Mouse (Mus musculus): ENCODE data around the gene Cryga.
"Not testable (repeated sequence)": the region's sequence is repeated elsewhere in the genome, so short reads cannot be mapped to it uniquely, and the experiment has no call there.

Cryga gene

GRCm38 (mm10) chr1:65091566-65091965 lies 11.6 kb downstream of the Cryga start:
- DNase-seq (ENCODE audit: low read depth, low spot score): no peak

- DNase-seq (ENCODE audit: low read depth, low spot score): no peak
Observed at GRCm38 (mm10) chr1:65090370-65090769, 12.8 kb downstream of the Cryga start.

- no peak for DNase-seq (ENCODE audit: low read depth, low spot score)
Observed at GRCm38 (mm10) chr1:65088567-65089356, 14.4 kb downstream of the Cryga start.

GRCm38 (mm10) chr1:65082188-65082587 lies 21.0 kb downstream of the Cryga start, which contains the start of gene Crygb:
Crygb (minus strand) TSS chr1:65082288.
- DNase-seq (ENCODE audit: low read depth, low spot score): no peak

- DNase-seq (ENCODE audit: low read depth, low spot score): no peak
Observed at GRCm38 (mm10) chr1:65075607-65076006, 27.6 kb downstream of the Cryga start.

GRCm38 (mm10) chr1:65073589-65073988 lies 29.6 kb downstream of the Cryga start, which contains the start of gene Crygc:
Crygc (minus strand) TSS chr1:65073689.
- DNase-seq (ENCODE audit: low read depth, low spot score): no peak

- DNase-seq (ENCODE audit: low read depth, low spot score): no peak
Observed at GRCm38 (mm10) chr1:65067842-65068241, 35.3 kb downstream of the Cryga start.

- no peak for DNase-seq (ENCODE audit: low read depth, low spot score)
Observed at GRCm38 (mm10) chr1:65064201-65064600, 39.0 kb downstream of the Cryga start.

GRCm38 (mm10) chr1:65063352-65063751 lies 39.8 kb downstream of the Cryga start, which contains the start of gene Crygd:
Crygd (minus strand) TSS chr1:65063452.
- no peak for DNase-seq (ENCODE audit: low read depth, low spot score)

- DNase-seq (ENCODE audit: low read depth, low spot score): no peak
Observed at GRCm38 (mm10) chr1:65052140-65052539, 51.0 kb downstream of the Cryga start.

GRCm38 (mm10) chr1:65051696-65052095 lies 51.5 kb downstream of the Cryga start:
- no peak for DNase-seq (ENCODE audit: low read depth, low spot score)

- DNase-seq (ENCODE audit: low read depth, low spot score): not testable (repeated sequence)
Observed at GRCm38 (mm10) chr1:65050952-65051351, 52.2 kb downstream of the Cryga start, which contains the start of gene Cryge. Cryge (minus strand) TSS chr1:65051149.

Measured in retina, postnatal 7 days (tissue).